Mouse (Mus musculus) frontal cortex, postnatal 10 days (tissue): ENCODE results near the gene Abca1.

Source experiments
- DNase-seq, 2 experiments: peaks; one replicate each; pipeline ENCODE4 v3.0.0; 2022; ENCODE audit warnings: low spot score in 2 of 2, mixed read lengths in 1 of 2

The Abca1 gene

GRCm38 (mm10) chr4:53159767-53160166, at the start of gene Abca1:
Abca1 (minus strand) TSS chr4:53159895.
- DNase-seq = peak; percentile 88 to 91

GRCm38 (mm10) chr4:53204482-53204881, 44.8 kb upstream of the Abca1 start:
- no peak for DNase-seq

- no peak for DNase-seq
Measured at GRCm38 (mm10) chr4:53203595-53204400, 44.1 kb upstream of the Abca1 start.

- DNase-seq = no peak
Measured at GRCm38 (mm10) chr4:53200276-53200675, 40.6 kb upstream of the Abca1 start.

- no peak for DNase-seq
Measured at GRCm38 (mm10) chr4:53197842-53198241, 38.1 kb upstream of the Abca1 start.

- peak; percentile 78 to 85 for DNase-seq
Measured at GRCm38 (mm10) chr4:53196058-53196771, 36.5 kb upstream of the Abca1 start.

GRCm38 (mm10) chr4:53187071-53187470, 27.4 kb upstream of the Abca1 start:
- peak; percentile 22 to 38 for DNase-seq

GRCm38 (mm10) chr4:53186573-53186972, 26.9 kb upstream of the Abca1 start:
- no peak for DNase-seq

GRCm38 (mm10) chr4:53186141-53186540, 26.4 kb upstream of the Abca1 start:
- DNase-seq = no peak

- no peak for DNase-seq
Measured at GRCm38 (mm10) chr4:53181479-53181878, 21.8 kb upstream of the Abca1 start.

- DNase-seq = no peak
Measured at GRCm38 (mm10) chr4:53179308-53179820, 19.7 kb upstream of the Abca1 start.

- DNase-seq = no peak
Measured at GRCm38 (mm10) chr4:53178489-53178888, 18.8 kb upstream of the Abca1 start.

- DNase-seq = no peak
Measured at GRCm38 (mm10) chr4:53177696-53178095, 18.0 kb upstream of the Abca1 start.

GRCm38 (mm10) chr4:53174906-53175305, 15.2 kb upstream of the Abca1 start:
- no peak for DNase-seq

- DNase-seq = no peak
Measured at GRCm38 (mm10) chr4:53170403-53170802, 10.7 kb upstream of the Abca1 start.

- DNase-seq = no peak
Measured at GRCm38 (mm10) chr4:53165231-53165630, 5.5 kb upstream of the Abca1 start.

- peak in 1 of 2 experiments; percentile 25 for DNase-seq
Measured at GRCm38 (mm10) chr4:53159176-53159575, 519 bp downstream of the Abca1 start.

GRCm38 (mm10) chr4:53158634-53159033, 1.1 kb downstream of the Abca1 start:
- DNase-seq = peak; percentile 71 to 79

- no peak for DNase-seq
Measured at GRCm38 (mm10) chr4:53155471-53155870, 4.2 kb downstream of the Abca1 start.

- DNase-seq = no peak
Measured at GRCm38 (mm10) chr4:53153711-53154110, 6.0 kb downstream of the Abca1 start.

- no peak for DNase-seq
Measured at GRCm38 (mm10) chr4:53153061-53153460, 6.6 kb downstream of the Abca1 start.

GRCm38 (mm10) chr4:53152655-53153054, 7.0 kb downstream of the Abca1 start:
- no peak for DNase-seq

- no peak for DNase-seq
Measured at GRCm38 (mm10) chr4:53150516-53150915, 9.2 kb downstream of the Abca1 start.
